Mouse (Mus musculus) liver, postnatal 0 days (tissue): ENCODE results near the gene Trpv2. TPM values are rescaled to one million over a fixed set of nuclear protein-coding genes. Genes with fewer than 3 reads are reported as not detected.

ENCODE experiments used
- ATAC-seq: fragments of 200-750 bp; cut with Nextera tagmentation; 2 replicates; pipeline ENCODE4 v1.8.0; 2017; ENCODE audit warnings: mild to moderate bottlenecking, moderate library complexity
- DNase-seq: peaks from one replicate; pipeline ENCODE4 v3.0.0-alpha.2; 2016
- H3K27ac ChIP-seq: fragments of 300-500 bp; sonication (generic); 2 replicates; pipeline ENCODE4 v1.5.1; 2014; ENCODE audit warnings: antibody characterized with exemption, moderate library complexity, mild to moderate bottlenecking, low read depth
- H3K27me3 ChIP-seq: fragments of 300-500 bp; sonication (generic); 2 replicates; pipeline ENCODE4 v1.6.1; 2014; ENCODE audit warnings: low read length, control low read depth, mixed read lengths; ENCODE audit not compliant: insufficient read depth
- H3K36me3 ChIP-seq: fragments of 300-500 bp; sonication (generic); replicated peaks from 2 replicates; pipeline ENCODE4 v1.6.1; 2014; ENCODE audit warnings: mild to moderate bottlenecking, control low read depth, low read length, moderate library complexity, mixed read lengths; ENCODE audit not compliant: insufficient read depth
- H3K4me1 ChIP-seq: fragments of 300-500 bp; sonication (generic); 2 replicates; pipeline ENCODE4 v1.6.1; 2014; ENCODE audit warnings: antibody characterized with exemption, mild to moderate bottlenecking, control low read depth; ENCODE audit not compliant: insufficient read depth
- H3K4me2 ChIP-seq: fragments of 300-500 bp; sonication (generic); 2 replicates; pipeline ENCODE4 v1.6.1; 2014; ENCODE audit warnings: low read depth, mild to moderate bottlenecking, low read length, moderate library complexity, mixed read lengths
- H3K4me3 ChIP-seq: fragments of 300-500 bp; sonication (generic); 2 replicates; pipeline ENCODE4 v1.5.1; 2014; ENCODE audit warnings: low read depth, low read length
- H3K9ac ChIP-seq: fragments of 300-500 bp; sonication (generic); replicated peaks from 2 replicates; pipeline ENCODE4 v1.6.1; 2014; ENCODE audit warnings: mild to moderate bottlenecking, moderate library complexity
- H3K9me3 ChIP-seq: fragments of 300-500 bp; sonication (generic); 2 replicates; pipeline ENCODE4 v1.6.1; 2016; ENCODE audit warnings: mild to moderate bottlenecking, control low read depth, low read length, mixed read lengths
- CTCF ChIP-seq: sonication (generic); IDR thresholded peaks from 2 replicates; pipeline ENCODE4 v1.5.1; 2016; ENCODE audit warnings: antibody characterized with exemption, low read depth
- EP300 ChIP-seq: IDR thresholded peaks from 2 replicates; pipeline ENCODE4 v1.6.1; 2016; ENCODE audit warnings: antibody characterized with exemption, low read depth, mild to moderate bottlenecking
- WGBS: fragments of 180-500 bp; shearing (Covaris S2); extraction: QIAGEN DNeasy Blood & Tissue Kit; methylation state at CpG from one replicate; pipeline ENCODE4 v1.1.7; 2014; ENCODE audit not compliant: insufficient replicate concordance; 5-methylcytosine and 5-hydroxymethylcytosine counted together
- polyA plus RNA-seq: library from polyadenylated mRNA; unstranded; fragments of >200 nt; fragmentation: Nextera tagmentation; extraction: Ambion mirVana; gene quantifications from 2 replicates; pipeline ENCODE4 v1.2.1, GENCODE M21; 2015

Trpv2 gene
- polyA plus RNA-seq, 1 experiment from 2014 or later: 5.4 TPM

GRCm38 (mm10) chr11:62637806-62638205 lies 63.5 kb downstream of the Trpv2 start:
- DNase-seq (no peak), ATAC-seq (no peak)
- peaks cover 15% of the 10 kb centered on the region for H3K4me1 ChIP-seq

GRCm38 (mm10) chr11:62638402-62638801 lies 64.1 kb downstream of the Trpv2 start:
- TF ChIP-seq CTCF (no peak), EP300 (no peak)
- Histone ChIP-seq H3K36me3 (no peaks in the 10 kb centered on the region), H3K4me3 (no peak overlapping the region), H3K4me2 (no peak overlapping the region), H3K27ac (no peak overlapping the region), H3K27me3 (no peaks in the 10 kb centered on the region), H3K9me3 (no peaks in the 10 kb centered on the region), H3K4me1 (peaks cover 20% of the 10 kb centered on the region), H3K9ac (no peak overlapping the region)
- DNase-seq (no peak), ATAC-seq (no peak)
- 81% methylated on average over 4 of the region's 4 CpGs for WGBS

More at GRCm38 (mm10) chr11:62637806-62638205, 63.5 kb downstream of the Trpv2 start:
- no peak overlapping the region for H3K4me3 ChIP-seq
- no peak overlapping the region for H3K9ac ChIP-seq
- 52% methylated on average over 6 of the region's 6 CpGs for WGBS
- no peaks in the 10 kb centered on the region for H3K9me3 ChIP-seq
- no peak overlapping the region for H3K4me2 ChIP-seq
- H3K36me3 ChIP-seq: no peaks in the 10 kb centered on the region
- TF ChIP-seq EP300 (no peak), CTCF (no peak)
- no peaks in the 10 kb centered on the region for H3K27me3 ChIP-seq
- no peak overlapping the region for H3K27ac ChIP-seq

GRCm38 (mm10) chr11:62640378-62640777 lies 66.1 kb downstream of the Trpv2 start:
- H3K4me2 ChIP-seq: no peak overlapping the region
- no peak for DNase-seq
- H3K9me3 ChIP-seq: no peaks in the 10 kb centered on the region
- H3K4me1 ChIP-seq: peaks cover 33% of the 10 kb centered on the region
- H3K9ac ChIP-seq: no peak overlapping the region
- no peak for TF ChIP-seq CTCF
- TF ChIP-seq EP300: no peak
- H3K36me3 ChIP-seq: no peaks in the 10 kb centered on the region
- WGBS: 68% methylated on average over 3 of the region's 3 CpGs
- no peaks in the 10 kb centered on the region for H3K27me3 ChIP-seq
- no peak overlapping the region for H3K27ac ChIP-seq
- H3K4me3 ChIP-seq: no peak overlapping the region
- no peak for ATAC-seq

- no peak overlapping the region for H3K4me2 ChIP-seq
- H3K9ac ChIP-seq: no peak overlapping the region
- TF ChIP-seq EP300: no peak
- TF ChIP-seq CTCF: no peak
- 66% methylated on average over 11 of the region's 11 CpGs for WGBS
- no peaks in the 10 kb centered on the region for H3K36me3 ChIP-seq
- H3K9me3 ChIP-seq: no peaks in the 10 kb centered on the region
- ATAC-seq: no peak
- H3K4me1 ChIP-seq: peaks cover 44% of the 10 kb centered on the region
- no peak for DNase-seq
- no peaks in the 10 kb centered on the region for H3K27me3 ChIP-seq
- no peak overlapping the region for H3K4me3 ChIP-seq
- H3K27ac ChIP-seq: no peak overlapping the region
Measured at GRCm38 (mm10) chr11:62642023-62642844, 67.9 kb downstream of the Trpv2 start.

GRCm38 (mm10) chr11:62643011-62643631 lies 68.8 kb downstream of the Trpv2 start:
- Histone ChIP-seq H3K4me3 (no peak overlapping the region), H3K4me1 (peaks cover 45% of the 10 kb centered on the region), H3K27me3 (no peaks in the 10 kb centered on the region), H3K36me3 (no peaks in the 10 kb centered on the region), H3K9me3 (no peaks in the 10 kb centered on the region), H3K27ac (no peak overlapping the region), H3K9ac (no peak overlapping the region), H3K4me2 (no peak overlapping the region)
- DNase-seq (peak; percentile 49), ATAC-seq (no peak)
- TF ChIP-seq CTCF: no peak
- TF ChIP-seq EP300: no peak
- WGBS: 58% methylated on average over 8 of the region's 8 CpGs

- Histone ChIP-seq H3K4me3 (no peak overlapping the region), H3K9me3 (no peaks in the 10 kb centered on the region), H3K4me1 (peaks cover 45% of the 10 kb centered on the region), H3K27ac (no peak overlapping the region), H3K4me2 (no peak overlapping the region), H3K36me3 (no peaks in the 10 kb centered on the region), H3K27me3 (no peaks in the 10 kb centered on the region), H3K9ac (no peak overlapping the region)
- TF ChIP-seq EP300 (no peak), CTCF (no peak)
- no peak for DNase-seq
- WGBS: 72% methylated on average over 10 of the region's 10 CpGs
- no peak for ATAC-seq
Measured at GRCm38 (mm10) chr11:62643681-62644363, 69.5 kb downstream of the Trpv2 start.
